Mouse (Mus musculus) adrenal gland, postnatal 10 days (tissue): ENCODE data around the gene 2900011O08Rik. TPM values are rescaled to one million over a fixed set of nuclear protein-coding genes. Genes with fewer than 3 reads are reported as not detected.
"Not testable (repeated sequence)": the region's sequence is repeated elsewhere in the genome, so short reads cannot be mapped to it uniquely, and the experiment has no call there.

Source experiments
- DNase-seq: peaks from one replicate; pipeline ENCODE4 v3.0.0; 2021; ENCODE audit warnings: mixed read lengths
- total RNA-seq, 2 experiments: library from RNA; stranded (reverse); gene quantifications; 2 replicates each; pipeline ENCODE4 v1.2.3; 2021

Gene 2900011O08Rik
- total RNA-seq, 2 experiments from 2014 or later = 1.7 to 4.2 TPM

DNA sequence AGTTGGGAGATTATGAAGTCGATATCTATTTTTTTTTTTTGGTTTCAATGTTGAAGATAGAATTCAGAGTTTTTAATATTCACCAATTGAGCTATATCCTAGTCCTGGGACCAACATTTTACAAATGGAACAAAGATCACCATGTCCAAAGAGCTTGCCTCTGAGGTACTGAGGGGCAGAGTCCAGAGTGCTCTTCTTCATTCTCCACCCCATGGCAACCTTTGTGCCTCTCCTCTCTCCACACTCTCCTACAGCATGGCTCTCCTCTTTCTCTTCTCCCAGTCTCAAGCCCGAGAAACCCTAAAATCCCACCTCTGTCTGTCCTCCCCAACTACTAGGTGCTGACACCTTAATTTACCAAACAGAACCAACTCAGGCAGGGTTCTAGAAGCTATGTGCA, 18.3 kb downstream of the 2900011O08Rik start:
- no peak for DNase-seq

DNA sequence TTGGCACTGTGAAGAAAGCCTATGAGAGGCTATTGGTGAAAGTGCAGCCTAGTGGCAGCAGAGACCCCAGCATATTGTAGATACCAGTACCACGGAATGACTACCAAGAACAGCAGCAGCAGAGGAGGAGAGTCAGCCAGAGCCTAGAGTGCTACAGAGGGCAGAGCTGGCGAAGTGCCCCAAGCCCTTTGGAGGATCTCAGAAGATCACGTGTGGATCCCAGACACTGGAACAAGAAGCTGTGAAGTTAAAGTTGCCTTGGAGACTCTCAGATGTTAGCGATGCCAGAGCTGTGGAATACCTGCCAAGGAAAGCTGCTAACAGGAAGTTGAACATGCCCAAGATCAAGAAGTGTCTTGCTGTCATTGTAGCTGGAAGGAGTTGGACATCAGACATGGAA, 18.9 kb downstream of the 2900011O08Rik start:
- peak; percentile 7 for DNase-seq

DNA sequence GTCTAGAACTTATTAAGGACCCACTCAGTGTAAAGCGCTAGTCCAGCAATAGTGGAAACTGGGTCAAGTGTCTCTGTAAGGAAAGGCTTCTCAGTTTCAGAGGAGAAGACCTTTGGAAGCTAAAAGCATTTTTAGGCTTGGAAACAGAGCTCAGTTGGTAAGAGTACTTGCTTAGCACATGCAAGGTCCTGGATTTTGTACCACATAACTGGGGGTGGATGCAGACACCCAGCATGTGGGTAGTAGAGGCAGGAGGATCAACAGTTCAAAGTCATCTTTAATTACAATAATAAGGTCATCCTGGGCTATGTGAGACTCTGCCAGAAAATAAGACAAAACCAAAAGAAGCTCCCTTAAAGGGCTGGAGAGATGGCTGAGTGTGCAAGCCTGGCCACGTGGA, 21.7 kb downstream of the 2900011O08Rik start:
- no peak for DNase-seq

DNA sequence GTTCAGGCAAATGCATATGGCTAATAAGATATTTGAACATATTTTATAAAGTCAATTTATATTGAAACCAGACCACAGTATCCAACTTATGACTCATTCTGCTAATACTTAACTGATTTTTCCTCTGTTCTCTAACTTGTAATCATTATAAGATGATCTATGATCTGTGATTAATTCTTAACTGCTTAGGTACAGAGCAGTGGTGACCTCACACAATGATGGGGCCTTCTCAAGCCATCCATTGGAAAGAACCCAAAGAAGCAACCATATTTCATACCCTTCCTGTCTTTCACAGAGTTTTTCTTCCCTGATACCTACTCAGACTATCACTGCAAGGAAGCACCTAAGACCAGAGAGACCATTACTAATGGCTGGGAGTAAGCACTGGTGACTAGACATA, 22.3 kb downstream of the 2900011O08Rik start:
- no peak for DNase-seq

DNA sequence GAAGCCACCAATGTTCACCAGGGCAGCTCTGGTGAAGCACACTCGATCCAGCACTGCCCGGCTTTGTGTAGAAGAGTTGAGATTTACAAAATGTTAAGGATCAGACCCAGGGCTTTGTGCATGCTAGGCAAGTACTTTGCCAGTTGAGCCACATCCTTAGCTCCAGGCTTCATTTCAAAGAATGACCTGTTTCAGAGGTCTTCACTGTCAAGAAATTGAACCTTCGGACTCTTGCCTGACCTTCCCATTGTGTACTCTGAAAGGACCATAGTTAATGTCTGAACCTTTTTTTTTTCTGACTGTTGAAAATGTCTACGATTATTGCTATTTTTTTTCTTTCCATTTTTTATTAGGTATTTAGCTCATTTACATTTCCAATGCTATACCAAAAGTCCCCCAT, 23.6 kb downstream of the 2900011O08Rik start:
- DNase-seq = no peak

DNA sequence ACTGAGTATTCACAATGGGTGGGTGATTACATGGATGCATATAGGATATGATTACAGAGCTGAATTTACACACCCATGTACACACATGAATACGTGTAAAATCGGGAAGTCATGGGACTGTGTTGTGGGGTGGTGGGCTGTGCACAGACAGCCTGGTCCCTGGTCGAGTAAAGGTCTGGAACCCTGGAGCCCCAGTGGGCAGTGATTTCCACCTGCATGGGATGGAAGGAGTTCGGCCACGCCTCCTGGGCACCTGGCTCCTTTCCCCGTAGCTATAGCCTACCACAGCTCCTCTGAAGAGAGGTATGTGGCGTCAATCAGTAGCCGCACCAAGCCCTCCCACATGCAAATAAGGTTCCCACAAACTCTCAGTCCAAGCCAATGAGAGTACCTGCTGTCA, 30.9 kb downstream of the 2900011O08Rik start:
- DNase-seq = no peak

DNA sequence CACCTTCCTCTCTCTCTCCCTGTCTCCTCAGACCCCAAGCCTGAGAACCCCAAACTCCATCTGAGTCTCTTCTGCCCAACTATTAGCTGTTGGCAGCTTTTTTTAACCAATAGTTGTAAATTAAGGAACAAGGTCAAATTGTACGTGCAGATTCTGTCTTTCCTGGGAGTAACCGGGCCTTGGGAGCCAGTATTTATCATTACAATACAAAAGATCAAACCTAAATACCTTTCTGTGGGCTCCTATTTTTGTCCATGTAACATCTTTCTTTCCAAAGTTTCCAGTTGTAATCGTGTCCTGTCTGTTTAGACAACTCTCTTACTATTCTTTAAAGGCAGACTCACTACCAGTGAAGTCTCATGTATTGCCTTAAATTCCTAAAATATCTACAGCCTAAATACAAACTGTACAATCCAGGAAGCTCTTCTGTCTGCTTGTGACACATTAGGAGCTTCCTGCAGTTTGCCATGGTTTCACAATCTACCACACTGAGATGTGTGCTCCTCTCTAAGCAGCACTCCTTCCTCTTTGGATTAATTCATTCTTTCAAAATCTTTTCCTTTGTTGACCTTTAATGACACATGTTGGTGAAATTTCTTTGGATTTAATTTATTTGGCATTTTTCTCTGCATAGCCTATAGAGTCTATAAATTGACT, 34.9 kb downstream of the 2900011O08Rik start:
- DNase-seq = no peak

DNA sequence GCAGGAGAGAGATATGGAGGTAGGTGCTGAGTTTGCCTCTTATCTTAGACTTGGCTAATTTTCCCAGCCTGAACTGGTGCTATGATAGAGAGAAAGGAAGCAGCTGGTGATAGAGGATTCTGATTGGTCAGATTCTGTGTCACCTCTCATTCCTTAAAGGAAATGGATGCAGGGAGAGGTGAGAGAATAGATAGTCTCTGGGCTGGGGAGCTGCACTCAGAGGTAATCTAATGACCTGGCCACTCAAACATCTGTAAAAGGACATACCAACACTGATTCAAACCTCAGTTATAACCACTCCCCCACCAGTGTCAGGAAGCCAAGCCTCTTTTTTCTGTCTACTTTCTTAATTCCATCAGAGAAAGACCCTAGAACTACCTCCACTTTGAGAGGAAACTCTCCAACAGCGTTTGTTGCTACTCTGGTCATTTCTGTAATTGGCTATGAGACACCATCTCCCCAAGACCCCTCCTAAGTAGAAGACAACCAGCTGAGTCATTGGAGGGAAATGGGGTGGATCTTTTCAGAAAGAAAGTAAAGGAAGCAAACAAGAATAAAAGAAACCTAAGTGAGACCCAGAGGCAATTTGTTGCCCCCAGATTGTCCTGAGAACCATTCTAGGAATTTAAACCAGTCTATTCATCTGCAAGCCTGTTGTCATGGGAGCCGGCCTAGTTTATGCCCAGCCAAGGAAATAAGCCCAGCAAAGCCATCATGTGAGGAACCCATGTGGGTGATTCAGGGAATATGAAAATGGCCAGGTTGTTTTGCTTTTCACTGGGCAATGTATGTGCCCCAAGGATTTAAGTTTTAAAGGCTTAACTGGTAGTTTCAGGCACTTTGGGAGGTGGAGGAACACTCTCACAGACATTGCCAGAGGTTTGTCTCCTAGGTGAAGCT, 38.9 kb downstream of the 2900011O08Rik start:
- DNase-seq = no peak

DNA sequence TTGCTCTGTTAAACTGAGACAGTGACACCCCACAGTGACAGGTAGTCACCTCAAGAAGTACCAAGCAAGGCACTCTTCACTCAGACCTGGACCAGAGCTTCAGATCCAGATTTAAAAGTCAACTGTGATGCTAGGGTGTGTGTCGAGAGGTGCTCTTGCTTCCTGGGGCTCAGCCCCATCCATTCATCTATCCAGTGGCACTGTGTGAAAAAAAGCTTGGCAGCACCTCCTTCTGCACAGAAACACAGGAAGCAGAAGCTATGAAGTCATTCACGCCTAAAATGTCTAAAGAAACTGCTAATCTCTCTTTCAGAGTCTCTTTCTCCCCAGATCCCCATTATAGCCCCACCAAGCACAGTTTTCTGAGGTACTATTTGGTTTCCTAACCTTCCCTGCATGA, 42.7 kb downstream of the 2900011O08Rik start:
- DNase-seq = no peak

DNA sequence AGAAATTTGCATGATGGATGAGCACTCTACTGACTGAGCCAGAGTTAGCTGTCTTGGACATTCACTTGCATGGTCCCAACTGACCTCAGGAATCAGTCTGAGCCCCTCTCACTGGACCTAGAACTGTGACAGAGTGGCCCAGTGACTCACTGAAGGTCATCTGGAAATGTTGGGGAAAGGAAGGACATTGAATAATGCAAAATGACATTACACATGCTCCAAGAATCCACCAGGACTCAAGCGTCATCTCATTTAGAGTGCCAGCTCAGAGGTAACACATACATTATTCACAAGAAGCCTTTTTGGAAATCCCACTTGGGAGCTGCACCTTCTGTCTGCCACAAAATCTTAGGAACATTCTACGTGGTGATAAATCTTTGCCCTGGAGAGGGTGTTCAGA, 43.4 kb downstream of the 2900011O08Rik start:
- DNase-seq = peak; percentile 25

DNA sequence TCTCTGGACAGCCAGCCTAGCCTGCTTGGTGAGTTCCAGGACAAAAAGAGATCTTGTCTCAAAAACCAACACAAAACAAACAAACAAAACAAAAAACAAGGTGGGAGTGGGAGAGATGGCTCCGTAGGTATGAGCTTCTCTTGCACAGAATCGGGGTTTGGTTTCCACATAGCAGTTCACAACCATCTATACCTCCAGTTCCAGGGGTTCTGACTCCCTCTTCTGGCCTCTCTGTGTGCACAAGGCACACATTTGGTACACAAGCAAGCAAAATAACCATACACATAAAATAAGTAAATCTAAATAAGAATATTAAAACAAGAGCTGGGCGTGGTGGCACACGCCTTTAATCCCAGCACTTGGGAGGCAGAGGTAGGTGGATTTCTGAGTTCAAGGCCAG, 44.2 kb downstream of the 2900011O08Rik start:
- no peak for DNase-seq

DNA sequence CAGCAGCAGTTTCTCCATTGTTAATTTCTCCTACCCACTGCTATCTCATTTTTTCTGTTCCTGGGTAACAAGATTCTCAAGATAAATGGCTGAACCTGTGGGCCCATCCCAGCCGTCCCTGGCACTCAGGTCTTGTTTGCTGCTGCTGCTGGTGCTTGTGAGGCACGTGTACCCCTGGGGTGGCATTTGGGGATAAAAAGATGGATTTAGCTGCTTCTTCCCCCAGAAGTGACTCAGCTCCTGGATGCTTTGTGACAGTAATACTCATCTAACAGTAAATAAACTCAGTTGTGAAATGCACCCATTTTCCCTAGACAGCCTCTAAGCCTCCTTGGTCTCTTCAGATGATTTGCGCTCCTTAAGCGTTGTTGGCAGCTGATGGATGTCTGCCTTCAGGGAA, 46.7 kb downstream of the 2900011O08Rik start:
- DNase-seq = no peak

DNA sequence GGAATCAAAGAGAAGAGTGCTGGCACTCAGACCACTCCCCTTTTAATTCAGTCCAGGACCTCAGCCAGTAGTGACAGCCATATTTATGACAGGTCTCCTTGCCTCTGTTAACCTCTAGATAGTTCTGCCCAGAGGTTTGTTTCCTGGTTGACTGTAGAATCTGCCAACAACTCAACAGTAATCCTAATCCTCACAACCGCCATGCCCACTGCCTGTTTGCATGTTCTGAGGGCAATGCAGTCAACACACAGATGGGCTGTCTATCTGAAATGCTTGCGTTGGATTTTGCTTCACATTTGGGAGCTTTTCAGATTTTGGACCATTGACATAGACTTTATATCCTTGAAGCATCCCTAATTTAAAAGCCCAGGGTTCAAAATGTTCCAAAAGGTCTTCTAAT, 56.0 kb downstream of the 2900011O08Rik start:
- no peak for DNase-seq

DNA sequence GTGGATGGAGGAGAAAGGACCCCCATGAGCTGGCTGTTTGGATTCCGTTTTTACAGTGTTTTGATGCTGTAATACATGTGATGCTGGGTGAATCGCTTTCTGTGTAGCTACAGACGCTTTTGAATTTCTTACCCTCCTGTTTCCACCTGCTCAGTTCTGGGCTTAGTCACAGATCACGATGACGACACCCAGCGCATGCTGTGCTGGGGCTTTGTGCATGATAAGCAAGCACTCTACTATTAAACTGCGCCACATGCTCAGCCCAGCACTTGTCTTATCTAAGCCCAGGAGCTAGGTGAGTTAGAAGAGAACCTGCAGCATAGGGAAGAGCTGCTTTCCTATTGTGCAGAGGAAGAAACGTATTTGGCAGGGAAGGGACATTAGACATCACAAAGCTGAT, 58.3 kb downstream of the 2900011O08Rik start:
- no peak for DNase-seq

DNA sequence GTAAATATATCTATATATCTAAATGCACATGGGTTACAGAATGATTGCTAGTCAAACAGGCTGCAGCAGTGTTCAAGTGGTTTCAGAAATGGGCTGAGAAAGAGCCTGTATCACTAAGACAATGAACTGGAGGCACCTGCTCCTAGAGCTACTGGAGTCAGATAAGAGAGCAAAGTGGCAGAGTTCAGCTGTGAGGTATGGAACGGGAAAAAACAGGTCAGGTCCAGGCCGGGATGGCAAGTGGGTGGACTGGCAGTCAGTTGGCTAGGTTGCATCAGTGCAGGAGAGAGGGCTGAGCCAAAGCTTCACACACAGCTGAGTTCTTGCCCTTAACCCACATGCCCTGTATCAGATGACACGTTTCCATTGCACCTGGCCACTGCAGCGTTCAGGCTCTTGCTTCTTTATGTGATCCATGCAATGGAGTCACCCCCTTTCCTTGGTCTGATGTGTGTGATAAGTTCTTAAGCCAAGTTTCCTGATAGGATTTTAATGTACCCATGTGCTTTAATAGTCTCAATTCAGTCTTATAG, 59.9 kb downstream of the 2900011O08Rik start:
- DNase-seq = no peak

DNA sequence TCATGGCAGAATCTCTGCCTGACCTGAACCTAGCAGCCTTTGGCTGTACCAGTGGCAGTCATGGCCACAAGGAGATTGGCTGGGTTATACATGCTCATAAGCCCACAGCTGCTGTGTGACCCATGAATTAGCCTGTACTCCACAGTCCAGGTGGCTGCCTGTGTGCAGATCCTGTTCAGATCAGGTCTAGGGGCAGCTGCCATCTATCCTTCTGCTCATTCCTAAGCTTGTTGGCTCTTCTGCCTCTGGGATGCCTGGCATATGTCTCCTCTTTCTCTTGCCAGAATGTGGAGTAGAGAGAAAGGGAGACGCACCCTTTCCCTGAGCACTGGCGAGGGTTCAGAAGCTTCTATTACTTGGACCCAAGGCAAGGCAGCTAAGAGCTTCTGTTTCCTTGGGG, 65.8 kb downstream of the 2900011O08Rik start:
- DNase-seq = no peak

DNA sequence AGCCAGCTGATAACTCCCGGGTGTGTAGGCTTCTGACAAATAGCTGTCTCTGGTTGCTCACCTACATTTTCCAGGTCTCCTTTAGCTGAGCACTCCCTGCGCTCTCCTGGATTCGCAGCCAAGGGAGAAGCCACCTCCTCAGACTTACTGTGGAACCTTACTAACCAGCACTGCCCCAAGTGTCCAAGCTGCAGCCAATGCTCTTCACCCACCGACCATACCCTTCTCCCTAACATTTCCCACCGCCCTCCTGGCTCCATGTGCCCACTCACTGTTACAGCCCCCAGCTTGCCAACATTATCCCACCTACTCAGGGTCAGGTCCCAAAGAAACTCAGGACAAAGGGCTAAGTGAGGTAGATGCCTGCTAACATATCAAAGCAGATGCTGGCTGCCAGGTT, 66.7 kb downstream of the 2900011O08Rik start:
- no peak for DNase-seq

DNA sequence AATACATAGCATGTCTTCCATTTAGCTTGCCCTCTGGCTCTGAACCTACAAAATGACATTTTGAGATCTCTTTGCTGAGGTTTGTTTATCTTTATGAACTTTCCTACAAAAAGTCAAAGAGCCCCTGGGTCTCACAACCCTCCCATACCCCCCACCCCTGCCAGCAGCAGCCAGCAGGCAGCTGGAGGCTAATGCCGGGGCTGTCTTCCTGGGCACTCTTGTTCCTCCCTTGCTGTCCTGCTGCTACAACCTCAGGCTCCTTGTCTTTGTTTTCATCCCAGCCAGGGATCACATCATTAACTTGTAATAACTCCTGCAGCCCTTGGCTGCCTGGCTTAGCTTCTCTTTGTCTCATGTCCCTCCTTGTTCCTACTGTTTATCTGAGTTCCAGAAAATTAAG, 68.9 kb downstream of the 2900011O08Rik start:
- DNase-seq = no peak

DNA sequence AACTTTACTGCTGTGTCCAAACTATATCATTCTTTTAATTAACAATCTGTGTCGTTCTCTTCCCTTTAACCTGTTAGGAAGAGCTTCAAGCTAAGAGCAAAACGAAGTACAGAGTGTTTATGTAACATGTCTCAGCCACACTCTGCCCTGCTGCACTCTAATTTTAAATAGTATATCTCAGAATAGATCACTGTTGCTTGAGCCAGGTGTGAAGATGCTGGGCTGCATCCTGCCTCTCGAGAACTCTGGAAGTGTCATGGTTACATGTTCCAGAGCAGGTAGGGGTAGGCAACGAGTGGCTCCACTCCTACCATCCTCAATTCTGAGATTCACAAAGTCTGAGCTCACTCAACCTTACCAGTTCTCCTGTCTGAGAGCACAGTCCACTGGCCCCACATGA, 70.3 kb downstream of the 2900011O08Rik start:
- DNase-seq = no peak

DNA sequence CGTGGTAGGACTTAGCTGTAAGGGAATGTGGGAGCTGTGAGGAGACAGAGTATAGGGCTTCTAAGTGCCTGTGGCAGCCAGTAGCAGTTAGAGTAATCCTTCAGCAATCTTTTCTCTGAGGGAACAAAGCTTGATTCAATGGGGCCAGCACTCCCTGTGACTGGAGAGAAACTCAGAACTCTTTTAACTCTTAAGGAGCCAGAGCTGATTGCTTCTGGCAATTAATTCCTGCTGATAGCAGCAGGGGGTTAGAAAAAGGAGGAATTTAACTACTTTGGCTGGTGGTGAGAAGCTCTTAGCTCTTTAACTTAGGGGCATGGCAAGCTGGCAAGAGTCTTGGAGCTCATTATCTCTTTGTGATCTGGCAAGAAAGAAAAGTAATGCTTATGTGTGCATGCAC, 72.1 kb downstream of the 2900011O08Rik start:
- no peak for DNase-seq

DNA sequence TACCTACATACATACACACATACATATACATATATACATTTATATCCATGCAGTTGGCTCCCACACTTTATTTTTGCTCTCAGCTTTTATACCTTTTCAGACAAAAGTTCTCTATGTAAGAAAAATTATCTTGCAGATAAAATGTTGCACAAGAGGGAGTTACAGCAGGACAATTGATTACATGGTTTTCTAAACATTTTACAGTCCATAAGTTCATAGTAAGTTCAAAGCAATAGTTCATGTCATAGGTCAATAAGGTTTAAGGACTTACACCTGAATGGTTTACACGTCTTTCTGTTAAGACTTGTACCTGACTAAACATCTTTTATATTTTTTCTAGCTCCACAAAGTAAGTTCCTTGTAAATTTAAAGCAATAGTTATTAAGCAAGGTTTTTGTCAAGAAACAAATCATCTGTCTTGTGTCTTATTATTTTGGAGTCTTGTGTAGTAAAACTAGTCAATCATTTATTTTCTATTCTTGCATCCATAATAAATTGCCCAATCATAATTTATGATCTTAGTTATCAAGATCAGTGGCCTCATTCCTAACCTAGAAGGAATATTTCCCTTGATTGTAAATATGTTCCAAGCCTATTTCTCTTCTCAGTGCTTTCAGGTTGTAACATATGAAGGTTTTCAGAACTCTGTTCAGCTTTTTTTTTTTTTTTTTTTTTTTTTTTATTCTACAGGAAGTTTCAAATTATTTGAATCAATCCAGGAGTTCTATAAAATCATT, 72.9 kb downstream of the 2900011O08Rik start:
- DNase-seq = no peak

DNA sequence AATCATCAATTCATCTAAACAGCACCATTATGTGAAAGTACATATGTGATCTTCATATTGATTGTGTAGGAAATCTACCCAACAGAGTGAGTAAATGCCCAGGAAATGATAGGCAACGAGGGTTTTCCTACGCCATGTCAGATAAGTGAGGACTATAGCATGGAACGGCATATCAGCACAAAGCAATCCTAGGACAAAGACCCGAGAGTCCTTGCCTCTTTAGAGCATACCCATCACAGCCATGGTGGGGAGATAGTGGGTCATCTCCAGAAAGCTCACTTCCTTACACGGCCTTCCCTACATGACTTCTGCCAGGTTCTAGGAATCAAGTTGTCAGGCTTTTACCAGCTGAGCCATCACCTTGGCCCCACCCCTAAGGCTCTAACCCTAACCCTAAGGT, 73.5 kb downstream of the 2900011O08Rik start:
- DNase-seq = no peak

DNA sequence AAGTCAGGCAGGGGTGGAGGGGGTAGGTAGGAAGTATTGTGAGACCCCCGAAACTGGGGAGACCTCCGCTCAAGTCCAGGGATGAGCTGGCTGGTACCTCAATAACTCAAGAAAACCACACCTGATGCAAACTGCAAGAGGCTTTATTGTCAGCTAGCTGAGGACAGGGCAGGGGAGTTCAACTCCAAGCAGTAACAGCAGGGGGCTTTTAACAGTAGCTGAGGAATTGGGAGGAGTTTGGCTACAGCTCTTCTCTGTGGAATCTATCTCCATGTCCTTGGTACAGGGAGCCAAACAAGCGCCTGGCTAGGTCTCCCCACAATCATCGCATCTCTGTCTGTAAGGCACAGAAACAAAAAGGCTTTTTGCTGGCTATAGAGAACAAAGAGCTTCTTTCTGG, 80.2 kb downstream of the 2900011O08Rik start:
- DNase-seq = not testable (repeated sequence)
